Mouse (Mus musculus): Measurements from ENCODE around the gene Plet1. TPM values are rescaled to one million over a fixed set of nuclear protein-coding genes. Genes with fewer than 3 reads are reported as not detected.

Gene Plet1
- polyA plus RNA-seq (2015; fragmentation: Nextera tagmentation; extraction: Ambion mirVana): 0.51 and 0.52 TPM in 2 replicates

DNA sequence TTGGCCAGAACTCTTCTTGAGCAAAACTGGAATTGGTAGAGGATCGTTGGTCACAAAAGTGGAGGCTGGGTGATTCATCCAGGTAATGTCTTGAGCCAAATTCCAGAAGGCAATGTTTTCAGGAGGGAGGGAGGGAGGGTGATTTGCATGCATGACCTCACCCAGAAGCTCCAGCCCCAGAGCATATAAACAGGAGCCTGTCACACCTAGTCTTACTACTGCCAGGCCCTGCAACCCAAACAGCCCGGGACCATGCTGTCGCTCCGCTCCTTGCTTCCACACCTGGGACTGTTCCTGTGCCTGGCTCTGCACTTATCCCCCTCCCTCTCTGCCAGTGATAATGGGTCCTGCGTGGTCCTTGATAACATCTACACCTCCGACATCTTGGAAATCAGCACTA lies at the start of gene Plet1:
Gene Plet1 (plus strand): TSS at position 215 of the 400 bp plus-strand sequence.
- Histone ChIP-seq H3K4me2 (no peak within 1 kb of the TSS), H3K9me3 (no peaks in the 10 kb centered on the region), H3K27me3 (no peaks in the 10 kb centered on the region), H3K4me1 (replicated peaks) (peaks cover 16% of the 10 kb centered on the region; the same call in 1 of the 2 replicates), H3K4me3 (no peak within 1 kb of the TSS), H3K36me3 (no peaks in the 10 kb centered on the region), H3K27ac (replicated peaks) (no peak within 1 kb of the TSS), H3K9ac (no peak within 1 kb of the TSS)
- ATAC-seq (ENCODE audit: low FRiP score, low read depth): no peak
- WGBS: 90% methylated on average over 6 of the region's 6 CpGs

DNA sequence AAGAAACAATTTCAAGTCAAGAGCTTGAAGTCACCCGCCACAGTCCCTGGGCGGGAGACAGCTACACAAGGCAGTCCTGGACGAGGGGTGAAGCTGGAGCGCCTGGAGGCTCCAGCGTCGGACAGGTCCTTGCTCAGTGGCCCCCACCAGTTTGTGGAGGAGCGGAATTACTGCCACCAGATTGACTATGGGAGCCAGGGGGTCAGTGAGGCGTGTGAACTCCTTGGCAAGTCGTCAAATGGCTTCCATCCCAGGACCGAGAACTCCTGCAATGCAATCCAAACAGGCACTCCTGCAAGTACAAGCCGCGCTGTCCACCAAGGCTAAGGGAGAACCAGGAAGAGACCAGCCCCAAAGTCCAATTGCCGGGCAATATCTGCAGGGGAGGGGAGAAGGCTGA lies 45.3 kb upstream of the Plet1 start:
- no peak overlapping the region for H3K9ac ChIP-seq
- peaks cover 15% of the 10 kb centered on the region for H3K4me1 ChIP-seq (replicated peaks)
- no peak overlapping the region for H3K4me2 ChIP-seq
- no peak overlapping the region for H3K27ac ChIP-seq (replicated peaks)
- no peak overlapping the region for H3K4me3 ChIP-seq
- WGBS: 58% methylated on average over 13 of the region's 13 CpGs
- no peaks in the 10 kb centered on the region for H3K9me3 ChIP-seq
- peak; percentile 61; the same call in 1 of the 2 replicates for ATAC-seq (ENCODE audit: low FRiP score, low read depth)
- no peaks in the 10 kb centered on the region for H3K27me3 ChIP-seq
- no peaks in the 10 kb centered on the region for H3K36me3 ChIP-seq

DNA sequence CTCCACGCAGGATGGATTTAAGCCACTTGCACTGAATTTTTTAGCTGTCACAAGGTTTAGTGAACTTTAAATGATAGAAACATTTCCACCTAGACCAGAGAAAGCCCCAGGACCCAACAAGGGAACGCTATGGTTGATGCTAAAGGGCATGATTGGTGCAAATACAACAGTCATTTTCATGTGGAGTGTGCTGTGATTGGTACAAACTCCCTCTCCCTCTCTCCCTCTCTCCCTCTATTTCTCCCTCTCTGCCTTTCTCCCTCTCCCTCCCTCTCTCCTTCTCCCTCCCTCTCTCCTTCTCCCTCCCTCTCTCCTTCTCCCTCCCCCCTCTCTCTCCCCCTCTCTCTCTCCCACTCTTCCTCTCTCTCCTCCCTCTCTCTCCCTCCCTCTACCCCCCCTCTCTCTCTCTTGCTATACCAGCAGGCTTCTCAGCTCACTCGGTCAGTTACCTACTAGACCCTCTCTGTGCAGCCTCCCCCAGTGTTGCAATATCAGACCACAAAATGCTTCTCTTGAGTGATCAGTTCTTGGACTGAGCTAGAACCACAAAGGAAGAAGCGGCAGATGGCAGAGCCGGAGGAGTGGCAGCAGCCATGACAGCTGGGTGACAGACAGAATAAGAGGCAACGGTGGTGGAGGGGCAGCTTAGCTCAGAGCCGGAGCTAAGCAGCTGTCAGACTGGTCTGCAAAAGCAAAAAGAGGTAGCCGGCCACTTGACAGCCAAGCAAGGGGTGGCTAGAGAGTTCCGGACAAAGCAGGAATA lies 42.7 kb upstream of the Plet1 start:
- H3K27me3 ChIP-seq: no peaks in the 10 kb centered on the region
- WGBS: 31% methylated on average over 9 of the region's 9 CpGs
- peak overlapping the region; percentile 73 for H3K27ac ChIP-seq (replicated peaks)
- 0 out of 2 replicates have a peak overlapping the region, but pooled peaks have one; percentile 0 for H3K4me3 ChIP-seq
- H3K4me2 ChIP-seq: peak overlapping the region; percentile 37
- no peaks in the 10 kb centered on the region for H3K36me3 ChIP-seq
- H3K9me3 ChIP-seq: no peaks in the 10 kb centered on the region
- H3K4me1 ChIP-seq (replicated peaks): peaks cover 15% of the 10 kb centered on the region
- ATAC-seq (ENCODE audit: low FRiP score, low read depth): peak; percentile 82
- H3K9ac ChIP-seq: no peak overlapping the region

DNA sequence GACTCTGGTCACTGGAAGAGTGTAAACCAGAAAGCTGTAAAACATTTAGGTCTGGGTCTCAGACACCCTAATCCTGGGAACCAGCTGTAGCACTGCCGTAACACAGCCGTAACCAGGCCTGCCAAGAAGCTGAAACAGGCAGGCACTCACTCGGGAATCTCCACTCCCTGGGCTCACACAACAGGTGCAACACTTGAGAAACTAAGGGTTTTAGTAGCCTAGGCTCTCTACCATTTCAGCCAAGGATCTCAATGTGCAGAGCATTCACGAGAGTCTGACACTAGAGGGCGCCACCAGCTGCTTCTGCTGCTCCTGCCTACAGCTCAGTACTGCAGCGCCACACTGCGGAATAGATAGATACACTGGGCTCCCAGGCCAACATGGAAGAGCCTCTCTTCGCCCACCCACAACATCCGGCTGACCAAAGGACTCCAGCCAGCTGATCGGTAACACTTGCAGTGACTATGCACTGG lies 42.0 kb upstream of the Plet1 start:
- 17% methylated on average over 10 of the region's 10 CpGs for WGBS
- H3K4me3 ChIP-seq: no peak overlapping the region
- ATAC-seq (ENCODE audit: low FRiP score, low read depth): peak; percentile 63; the same call in 1 of the 2 replicates

DNA sequence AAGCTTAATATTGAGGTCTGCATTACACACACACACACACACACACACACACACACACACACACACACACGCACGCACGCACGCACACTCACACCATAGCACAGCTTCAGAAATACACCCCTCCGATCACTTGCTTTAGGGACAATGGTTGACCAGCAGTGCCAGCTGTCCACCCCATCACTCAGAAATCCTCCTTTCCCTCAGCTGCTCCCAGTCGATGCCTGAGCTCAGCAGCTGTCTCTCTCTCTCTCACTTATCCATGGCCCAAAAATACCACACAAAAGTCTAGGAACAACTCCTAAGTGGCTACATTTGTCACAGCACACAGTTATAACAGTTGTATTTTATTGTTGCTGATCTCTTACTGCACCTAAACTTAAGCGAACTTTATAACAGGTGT lies 36.7 kb upstream of the Plet1 start:
- WGBS: 83% methylated on average over 7 of the region's 7 CpGs
- ATAC-seq (ENCODE audit: low FRiP score, low read depth): no peak
- Histone ChIP-seq H3K9me3 (no peaks in the 10 kb centered on the region), H3K27me3 (no peaks in the 10 kb centered on the region), H3K9ac (no peak overlapping the region), H3K4me3 (no peak overlapping the region), H3K4me1 (replicated peaks) (peaks cover 1% of the 10 kb centered on the region), H3K27ac (replicated peaks) (no peak overlapping the region), H3K4me2 (no peak overlapping the region), H3K36me3 (no peaks in the 10 kb centered on the region)

More for the DNA sequence above, 42.0 kb upstream of the Plet1 start:
- H3K9ac ChIP-seq: no peak overlapping the region
- H3K27me3 ChIP-seq: no peaks in the 10 kb centered on the region
- H3K36me3 ChIP-seq: no peaks in the 10 kb centered on the region
- H3K4me1 ChIP-seq (replicated peaks): peaks cover 15% of the 10 kb centered on the region
- H3K27ac ChIP-seq (replicated peaks): peak overlapping the region; percentile 73
- H3K9me3 ChIP-seq: no peaks in the 10 kb centered on the region
- peak overlapping the region; percentile 37 for H3K4me2 ChIP-seq

DNA sequence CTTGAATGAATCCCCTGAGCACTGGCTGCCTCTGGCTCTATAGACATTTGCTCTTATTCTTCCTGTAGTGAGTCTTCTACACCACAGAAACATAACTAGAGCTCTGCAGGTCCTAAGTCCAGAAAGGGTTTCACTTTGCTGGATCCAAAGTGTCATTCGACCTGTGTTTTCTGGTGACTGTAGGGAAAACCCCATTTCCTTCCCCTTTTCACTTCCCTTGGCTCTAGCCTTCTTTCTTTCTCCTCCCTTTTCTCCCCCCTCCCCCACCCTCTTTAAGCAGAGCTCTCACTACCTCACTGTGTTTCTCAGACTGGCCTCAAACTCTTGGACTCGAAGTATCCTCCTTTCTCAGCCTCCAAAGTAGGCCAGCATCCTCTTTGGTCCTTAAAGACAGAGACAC lies 34.8 kb upstream of the Plet1 start:
- Histone ChIP-seq H3K27me3 (no peaks in the 10 kb centered on the region), H3K4me1 (replicated peaks) (no peaks in the 10 kb centered on the region), H3K9ac (no peak overlapping the region), H3K4me2 (no peak overlapping the region), H3K9me3 (no peaks in the 10 kb centered on the region), H3K36me3 (no peaks in the 10 kb centered on the region), H3K27ac (replicated peaks) (no peak overlapping the region), H3K4me3 (no peak overlapping the region)
- WGBS: 79% methylated on average over 2 of the region's 2 CpGs
- ATAC-seq (ENCODE audit: low FRiP score, low read depth): no peak

DNA sequence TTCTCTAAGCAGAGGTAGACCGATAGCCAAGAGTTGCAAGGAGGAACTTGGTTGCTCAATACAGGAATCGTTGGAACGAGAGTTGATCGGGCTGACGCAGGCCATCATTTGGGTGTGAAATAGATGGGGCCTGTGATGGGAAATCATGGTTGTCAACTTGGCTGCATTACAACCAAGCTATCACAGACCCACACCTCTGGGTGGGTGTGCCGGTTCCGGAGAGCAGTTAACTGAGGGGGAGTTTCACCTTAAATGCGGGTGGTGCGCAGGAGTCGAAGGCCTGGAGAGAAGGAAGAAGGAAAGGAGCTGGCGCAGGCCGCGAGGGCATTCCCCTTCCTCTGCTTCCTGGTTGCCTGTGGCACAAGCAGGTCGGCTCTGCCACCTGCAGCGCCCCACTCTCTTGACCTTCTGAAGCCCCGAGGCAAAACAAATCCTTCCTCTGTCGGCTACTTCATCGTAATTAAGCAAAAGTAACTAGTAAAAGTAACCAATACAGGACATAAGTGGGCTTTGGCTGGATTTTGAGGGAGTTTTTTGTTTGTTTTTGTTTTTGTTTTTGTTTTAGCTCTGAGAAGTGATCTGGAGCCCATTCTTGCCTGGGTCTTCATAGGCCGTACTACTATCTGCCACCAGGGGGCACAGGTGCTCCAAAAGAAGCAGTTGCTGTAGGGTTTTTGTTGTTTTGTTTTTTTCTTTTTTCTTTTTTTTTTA lies 31.7 kb upstream of the Plet1 start:
- H3K9me3 ChIP-seq: no peaks in the 10 kb centered on the region
- H3K27me3 ChIP-seq: no peaks in the 10 kb centered on the region
- 44% methylated on average over 19 of the region's 19 CpGs for WGBS
- no peak overlapping the region for H3K27ac ChIP-seq (replicated peaks)
- no peak for ATAC-seq (ENCODE audit: low FRiP score, low read depth)
- H3K4me1 ChIP-seq (replicated peaks): no peaks in the 10 kb centered on the region
- H3K9ac ChIP-seq: no peak overlapping the region
- peak overlapping the region; percentile 16 for H3K4me2 ChIP-seq
- no peaks in the 10 kb centered on the region for H3K36me3 ChIP-seq
- H3K4me3 ChIP-seq: no peak overlapping the region

DNA sequence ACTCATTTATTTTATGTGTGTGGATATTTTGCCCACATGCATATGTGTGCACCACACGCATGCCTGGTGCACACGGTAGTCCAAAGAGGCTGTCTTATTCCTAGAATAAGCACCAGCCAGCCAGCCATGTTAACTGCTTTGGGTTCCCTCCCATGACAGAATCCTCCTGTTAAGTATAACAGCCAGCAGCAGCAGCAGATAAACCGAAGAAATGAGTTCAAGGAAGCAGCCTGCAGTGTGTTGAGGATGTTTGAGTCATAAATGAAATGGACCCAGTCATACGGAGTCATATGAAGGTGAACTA lies 31.2 kb upstream of the Plet1 start:
- no peak for ATAC-seq (ENCODE audit: low FRiP score, low read depth)
- WGBS: 38% methylated on average over 4 of the region's 4 CpGs
- Histone ChIP-seq H3K27ac (replicated peaks) (no peak overlapping the region), H3K9ac (no peak overlapping the region), H3K4me2 (no peak overlapping the region), H3K36me3 (no peaks in the 10 kb centered on the region), H3K27me3 (no peaks in the 10 kb centered on the region), H3K9me3 (no peaks in the 10 kb centered on the region), H3K4me1 (replicated peaks) (no peaks in the 10 kb centered on the region), H3K4me3 (no peak overlapping the region)

DNA sequence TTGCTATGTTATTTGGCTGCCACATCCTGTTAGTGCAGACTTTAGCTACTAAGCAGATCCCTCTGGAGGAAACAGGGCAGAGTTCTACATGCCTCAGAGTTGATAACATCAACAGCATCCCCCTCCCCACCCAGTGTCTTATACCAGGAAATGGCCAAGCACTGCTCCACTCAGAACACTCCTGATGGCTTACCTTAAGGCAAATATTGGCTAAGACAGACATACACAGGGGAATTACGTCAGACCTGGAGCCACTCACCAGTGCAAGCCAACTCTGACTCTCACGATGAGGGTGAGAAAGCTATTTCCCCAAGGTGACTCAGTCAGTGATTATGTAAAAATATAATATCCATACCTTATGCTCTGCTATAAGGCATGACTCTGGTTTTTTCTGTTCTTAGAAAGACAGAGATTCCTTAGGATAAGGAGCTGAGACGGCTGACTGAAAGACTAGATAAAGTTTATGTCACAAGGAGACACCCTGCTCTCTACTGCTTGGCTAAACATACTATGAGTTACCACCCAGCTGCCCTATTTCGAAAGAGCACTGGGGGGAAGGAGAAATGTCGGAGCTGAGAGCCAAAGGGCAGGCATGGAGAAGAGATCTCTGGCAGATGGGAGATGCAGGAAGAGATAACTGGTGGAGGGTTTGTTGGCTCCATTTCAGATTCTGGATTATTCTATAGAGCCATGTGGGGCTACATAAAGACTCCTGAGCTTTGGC lies 23.8 kb upstream of the Plet1 start:
- 84% methylated on average over 5 of the region's 5 CpGs for WGBS
- Histone ChIP-seq H3K27me3 (no peaks in the 10 kb centered on the region), H3K27ac (replicated peaks) (no peak overlapping the region), H3K9me3 (no peaks in the 10 kb centered on the region), H3K4me2 (no peak overlapping the region), H3K4me1 (replicated peaks) (no peaks in the 10 kb centered on the region), H3K4me3 (no peak overlapping the region), H3K36me3 (no peaks in the 10 kb centered on the region), H3K9ac (no peak overlapping the region)
- ATAC-seq (ENCODE audit: low FRiP score, low read depth): no peak

DNA sequence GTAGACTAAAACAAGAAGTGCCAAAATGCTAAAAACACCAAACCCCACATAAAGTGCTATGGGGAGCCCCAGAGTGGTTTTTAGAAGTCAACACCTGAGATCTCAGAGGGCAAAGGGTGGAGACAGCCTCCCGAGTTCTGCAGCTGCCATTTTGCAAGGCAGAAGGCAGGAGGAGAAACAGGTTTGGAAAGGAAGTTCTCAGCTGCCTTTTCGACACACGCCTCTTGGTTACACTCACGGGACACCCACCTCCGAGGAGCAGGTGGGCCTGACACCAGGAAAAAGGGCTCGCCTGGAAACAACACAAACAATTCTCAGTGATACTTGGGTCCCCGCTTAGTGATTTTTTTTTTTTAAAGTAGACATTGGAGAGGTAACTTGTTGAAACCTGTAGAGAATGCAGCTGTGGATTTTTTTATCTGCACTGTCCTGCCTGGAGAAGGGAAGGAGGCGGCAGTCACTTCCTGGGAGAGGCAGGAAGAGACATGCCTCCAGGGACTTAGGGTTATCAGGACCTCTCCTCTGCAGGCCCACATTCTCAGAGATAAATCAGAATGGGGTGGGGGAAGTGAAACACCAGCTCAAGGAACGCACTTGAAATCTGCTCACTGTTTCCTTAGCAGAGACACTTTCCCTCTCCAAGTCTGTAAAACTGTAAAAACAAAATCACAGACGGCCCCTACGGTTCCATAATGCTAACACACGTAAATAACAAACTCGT lies 23.0 kb upstream of the Plet1 start:
- H3K27me3 ChIP-seq: no peaks in the 10 kb centered on the region
- no peaks in the 10 kb centered on the region for H3K36me3 ChIP-seq
- H3K9ac ChIP-seq: no peak overlapping the region
- H3K9me3 ChIP-seq: no peaks in the 10 kb centered on the region
- H3K4me2 ChIP-seq: no peak overlapping the region
- WGBS: 85% methylated on average over 13 of the region's 13 CpGs
- H3K4me3 ChIP-seq: no peak overlapping the region
- no peaks in the 10 kb centered on the region for H3K4me1 ChIP-seq (replicated peaks)
- no peak overlapping the region for H3K27ac ChIP-seq (replicated peaks)
- ATAC-seq (ENCODE audit: low FRiP score, low read depth): no peak

DNA sequence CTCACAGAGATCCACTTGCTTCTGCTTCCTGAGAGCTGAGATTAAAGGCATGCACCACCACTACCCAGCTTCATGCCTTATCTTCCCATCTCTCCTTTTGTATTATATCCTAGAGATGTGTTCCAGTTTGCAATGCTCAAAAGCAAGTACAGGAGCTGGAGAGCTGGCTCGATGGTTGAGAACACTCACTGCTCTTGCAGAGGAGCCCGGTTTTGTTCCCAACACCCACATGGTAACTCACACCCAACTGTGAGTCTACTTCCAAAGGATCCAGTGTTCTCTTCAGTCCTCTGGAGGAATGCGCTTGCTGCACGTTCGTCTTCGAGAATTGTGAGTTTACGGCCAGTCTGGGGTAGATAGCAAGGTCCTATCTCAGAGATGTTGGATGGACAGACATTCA lies 19.0 kb upstream of the Plet1 start:
- no peak for ATAC-seq (ENCODE audit: low FRiP score, low read depth)
- H3K4me2 ChIP-seq: no peak overlapping the region
- H3K9ac ChIP-seq: no peak overlapping the region
- H3K9me3 ChIP-seq: no peaks in the 10 kb centered on the region
- no peaks in the 10 kb centered on the region for H3K27me3 ChIP-seq
- H3K4me3 ChIP-seq: no peak overlapping the region
- WGBS: 82% methylated on average over 7 of the region's 7 CpGs
- no peaks in the 10 kb centered on the region for H3K4me1 ChIP-seq (replicated peaks)
- no peaks in the 10 kb centered on the region for H3K36me3 ChIP-seq
- no peak overlapping the region for H3K27ac ChIP-seq (replicated peaks)
